Mouse (Mus musculus) liver, postnatal 0 days (tissue): Measurements from ENCODE around the gene Gm156.

Experiments
- CTCF ChIP-seq: sonication (generic); IDR thresholded peaks from 2 replicates; pipeline ENCODE4 v1.5.1; 2016; ENCODE audit warnings: antibody characterized with exemption, low read depth
- EP300 ChIP-seq: IDR thresholded peaks from 2 replicates; pipeline ENCODE4 v1.6.1; 2016; ENCODE audit warnings: antibody characterized with exemption, low read depth, mild to moderate bottlenecking

GRCm38 (mm10) chr6:129825559-129825958, 41.5 kb upstream of the Gm156 start:
- peak; percentile 17 for TF ChIP-seq CTCF
- TF ChIP-seq EP300: no peak
